Mouse (Mus musculus): Measurements from ENCODE around the gene Arl6ip1.
A peak's percentile ranks its signal among the peaks of the same experiment; 100 is the strongest.

GRCm38 (mm10) chr7:118079097-118079496 lies 50.4 kb downstream of the Arl6ip1 start:
- no peak for TF ChIP-seq POLR2A (IDR thresholded peaks at IDR 0.05; ENCODE audit: insufficient read depth, low read depth, low read length)
- peak; percentile 26 for TF ChIP-seq CTCF (IDR thresholded peaks at IDR 0.05)
